Mouse (Mus musculus) hindbrain, embryonic 15.5 days (tissue): ENCODE data around the gene Utp6. TPM values are rescaled to one million over a fixed set of nuclear protein-coding genes. Genes with fewer than 3 reads are reported as not detected.

Experiments
- ATAC-seq: fragments of 200-750 bp; cut with Nextera tagmentation; 2 replicates; pipeline ENCODE4 v1.8.0; 2017; ENCODE audit warnings: low read depth, moderate number of reproducible peaks, moderate TSS enrichment; ENCODE audit not compliant: low FRiP score
- H3K27ac ChIP-seq: fragments of 300-500 bp; sonication (generic); replicated peaks from 2 replicates; pipeline ENCODE4 v1.5.1; 2015; ENCODE audit warnings: mild to moderate bottlenecking, inconsistent platforms
- H3K27me3 ChIP-seq: fragments of 300-500 bp; sonication (generic); 2 replicates; pipeline ENCODE4 v1.6.1; 2015; ENCODE audit warnings: control low read depth, inconsistent platforms
- H3K36me3 ChIP-seq: fragments of 300-500 bp; sonication (generic); 2 replicates; pipeline ENCODE4 v1.6.1; 2015; ENCODE audit warnings: control low read depth, inconsistent platforms
- H3K4me1 ChIP-seq: fragments of 300-500 bp; sonication (generic); replicated peaks from 2 replicates; pipeline ENCODE4 v1.6.1; 2015; ENCODE audit warnings: control low read depth, inconsistent platforms
- H3K4me2 ChIP-seq: fragments of 300-500 bp; sonication (generic); 2 replicates; pipeline ENCODE4 v1.6.1; 2015; ENCODE audit warnings: moderate library complexity, mild to moderate bottlenecking, inconsistent platforms
- H3K4me3 ChIP-seq: fragments of 300-500 bp; sonication (generic); 2 replicates; pipeline ENCODE4 v1.5.1; 2015; ENCODE audit warnings: mild to moderate bottlenecking, inconsistent platforms
- H3K9ac ChIP-seq: fragments of 300-500 bp; sonication (generic); 2 replicates; pipeline ENCODE4 v1.6.1; 2015; ENCODE audit warnings: inconsistent platforms
- H3K9me3 ChIP-seq: fragments of 300-500 bp; sonication (generic); 2 replicates; pipeline ENCODE4 v1.6.1; 2016; ENCODE audit warnings: control low read depth, inconsistent platforms
- WGBS: fragments of 180-500 bp; shearing (Covaris S2); methylation state at CpG from one replicate; pipeline ENCODE4 v1.1.7; 2015; 5-methylcytosine and 5-hydroxymethylcytosine counted together
- polyA plus RNA-seq: library from polyadenylated mRNA; unstranded; fragments of >200 nt; fragmentation: Nextera tagmentation; extraction: Ambion mirVana; gene quantifications from 2 replicates; pipeline ENCODE4 v1.2.1, GENCODE M21; 2015

Gene Utp6
- polyA plus RNA-seq, 1 experiment from 2014 or later: 37.1 TPM

GRCm38 (mm10) chr11:79902881-79903481, 59.2 kb downstream of the Utp6 start:
- no peak overlapping the region for H3K4me3 ChIP-seq
- no peaks in the 10 kb centered on the region for H3K9me3 ChIP-seq
- no peak overlapping the region for H3K4me2 ChIP-seq
- no peak for ATAC-seq
- no peak overlapping the region for H3K27ac ChIP-seq
- no peak overlapping the region for H3K9ac ChIP-seq
- 83% methylated on average over 6 of the region's 6 CpGs for WGBS
- H3K27me3 ChIP-seq: no peaks in the 10 kb centered on the region
- H3K36me3 ChIP-seq: no peaks in the 10 kb centered on the region
- no peaks in the 10 kb centered on the region for H3K4me1 ChIP-seq

- no peaks in the 10 kb centered on the region for H3K36me3 ChIP-seq
- H3K4me3 ChIP-seq: no peak overlapping the region
- H3K4me2 ChIP-seq: no peak overlapping the region
- H3K27ac ChIP-seq: no peak overlapping the region
- H3K9me3 ChIP-seq: no peaks in the 10 kb centered on the region
- no peaks in the 10 kb centered on the region for H3K27me3 ChIP-seq
- 88% methylated on average over 6 of the region's 6 CpGs for WGBS
- ATAC-seq: no peak
- no peak overlapping the region for H3K9ac ChIP-seq
- H3K4me1 ChIP-seq: no peaks in the 10 kb centered on the region
Observed at GRCm38 (mm10) chr11:79901146-79901545, 61.0 kb downstream of the Utp6 start.

GRCm38 (mm10) chr11:79892259-79892658, 69.9 kb downstream of the Utp6 start:
- Histone ChIP-seq H3K4me2 (no peak overlapping the region), H3K4me3 (no peak overlapping the region), H3K4me1 (no peaks in the 10 kb centered on the region), H3K36me3 (no peaks in the 10 kb centered on the region), H3K27ac (no peak overlapping the region), H3K9ac (no peak overlapping the region), H3K27me3 (no peaks in the 10 kb centered on the region), H3K9me3 (no peaks in the 10 kb centered on the region)
- 89% methylated on average over 6 of the region's 6 CpGs for WGBS
- ATAC-seq: no peak

GRCm38 (mm10) chr11:79890822-79891221, 71.4 kb downstream of the Utp6 start:
- H3K9ac ChIP-seq: no peak overlapping the region
- no peaks in the 10 kb centered on the region for H3K27me3 ChIP-seq
- no peaks in the 10 kb centered on the region for H3K36me3 ChIP-seq
- no peaks in the 10 kb centered on the region for H3K9me3 ChIP-seq
- H3K4me3 ChIP-seq: no peak overlapping the region
- 81% methylated on average over 2 of the region's 2 CpGs for WGBS
- no peak for ATAC-seq
- H3K4me1 ChIP-seq: no peaks in the 10 kb centered on the region
- no peak overlapping the region for H3K4me2 ChIP-seq
- H3K27ac ChIP-seq: no peak overlapping the region

GRCm38 (mm10) chr11:79886961-79887360, 75.2 kb downstream of the Utp6 start:
- no peaks in the 10 kb centered on the region for H3K27me3 ChIP-seq
- H3K4me2 ChIP-seq: no peak overlapping the region
- H3K4me3 ChIP-seq: no peak overlapping the region
- 90% methylated on average over 1 of the region's 1 CpGs for WGBS
- no peaks in the 10 kb centered on the region for H3K9me3 ChIP-seq
- no peak overlapping the region for H3K9ac ChIP-seq
- no peaks in the 10 kb centered on the region for H3K4me1 ChIP-seq
- no peaks in the 10 kb centered on the region for H3K36me3 ChIP-seq
- H3K27ac ChIP-seq: no peak overlapping the region
- no peak for ATAC-seq

- Histone ChIP-seq H3K4me3 (no peak overlapping the region), H3K4me1 (no peaks in the 10 kb centered on the region), H3K27ac (no peak overlapping the region), H3K9me3 (no peaks in the 10 kb centered on the region), H3K4me2 (no peak overlapping the region), H3K27me3 (no peaks in the 10 kb centered on the region), H3K36me3 (no peaks in the 10 kb centered on the region), H3K9ac (no peak overlapping the region)
- ATAC-seq: no peak
- 98% methylated on average over 1 of the region's 1 CpGs for WGBS
Observed at GRCm38 (mm10) chr11:79886395-79886794, 75.8 kb downstream of the Utp6 start.

- Histone ChIP-seq H3K27me3 (no peaks in the 10 kb centered on the region), H3K9me3 (no peaks in the 10 kb centered on the region), H3K9ac (no peak overlapping the region), H3K4me2 (no peak overlapping the region), H3K4me3 (no peak overlapping the region), H3K4me1 (no peaks in the 10 kb centered on the region), H3K27ac (no peak overlapping the region), H3K36me3 (no peaks in the 10 kb centered on the region)
- 83% methylated on average over 13 of the region's 13 CpGs for WGBS
- ATAC-seq: no peak
Observed at GRCm38 (mm10) chr11:79885713-79886393, 76.3 kb downstream of the Utp6 start.

GRCm38 (mm10) chr11:79884784-79885183, 77.4 kb downstream of the Utp6 start:
- Histone ChIP-seq H3K4me2 (no peak overlapping the region), H3K27ac (no peak overlapping the region), H3K36me3 (no peaks in the 10 kb centered on the region), H3K9me3 (no peaks in the 10 kb centered on the region), H3K4me3 (no peak overlapping the region), H3K27me3 (no peaks in the 10 kb centered on the region), H3K4me1 (no peaks in the 10 kb centered on the region), H3K9ac (no peak overlapping the region)
- WGBS: 86% methylated on average over 6 of the region's 6 CpGs
- ATAC-seq: no peak

Other genes starting within 250 kb of the Utp6 start
- gene Suz12, start 30.7 kb upstream of the Utp6 start, polyA plus RNA-seq: 10.5 and 14.4 TPM in 2 replicates
- gene Crlf3, start 118.6 kb upstream of the Utp6 start, polyA plus RNA-seq: 12.3 and 13.3 TPM in 2 replicates
- gene Atad5, start 127.0 kb upstream of the Utp6 start, polyA plus RNA-seq: 4.6 and 4.9 TPM in 2 replicates
- 19.4 and 24.4 TPM in 2 replicates for gene Tefm, start 179.8 kb upstream of the Utp6 start, polyA plus RNA-seq
- gene Adap2, start 191.7 kb upstream of the Utp6 start, polyA plus RNA-seq: 4.1 TPM in 2 replicates
- 3.3 and 3.9 TPM in 2 replicates for gene Rnf135, start 221.5 kb upstream of the Utp6 start, polyA plus RNA-seq
- gene Rhot1, start 246.6 kb upstream of the Utp6 start, polyA plus RNA-seq: 67.4 and 72.7 TPM in 2 replicates